Mouse (Mus musculus): Measurements from ENCODE around the gene Lztfl1. TPM values are rescaled to one million over a fixed set of nuclear protein-coding genes. Genes with fewer than 3 reads are reported as not detected.

Gene Lztfl1
- 17.2 TPM for polyA plus RNA-seq (2014; fragmentation: Illumina TruSeq; extraction: RNeasy Lipid Tissue Mini Kit (QIAGEN cat#74804); ENCODE audit: insufficient read depth, low read depth, low replicate concordance)

GRCm38 (mm10) chr9:123717186-123718008 lies at the start of gene Lztfl1:
TSS of gene Lztfl1 (minus strand) at chr9:123717697.

GRCm38 (mm10) chr9:123678327-123679105 lies 39.0 kb downstream of the Lztfl1 start, which contains the start of the genes Ccr9 and Slc6a20a:
TSS of gene Ccr9 (plus strand) at chr9:123678439.
TSS of gene Slc6a20a (minus strand) at chr9:123678885.

Other genes starting within 250 kb of the Lztfl1 start
- gene Limd1, start 239.0 kb downstream of the Lztfl1 start, polyA plus RNA-seq (2014; fragmentation: Illumina TruSeq; extraction: RNeasy Lipid Tissue Mini Kit (QIAGEN cat#74804); ENCODE audit: insufficient read depth, low read depth, low replicate concordance): 18.0 TPM
- gene Sacm1l, start 187.9 kb downstream of the Lztfl1 start, polyA plus RNA-seq (2014; fragmentation: Illumina TruSeq; extraction: RNeasy Lipid Tissue Mini Kit (QIAGEN cat#74804); ENCODE audit: insufficient read depth, low read depth, low replicate concordance): 24.3 TPM
- not detected for gene Slc6a20b, start 85.1 kb downstream of the Lztfl1 start, polyA plus RNA-seq (2014; fragmentation: Illumina TruSeq; extraction: RNeasy Lipid Tissue Mini Kit (QIAGEN cat#74804); ENCODE audit: insufficient read depth, low read depth, low replicate concordance)
- gene Ccr9, start 39.3 kb downstream of the Lztfl1 start, polyA plus RNA-seq (2014; fragmentation: Illumina TruSeq; extraction: RNeasy Lipid Tissue Mini Kit (QIAGEN cat#74804); ENCODE audit: insufficient read depth, low read depth, low replicate concordance): 1.1 TPM
- gene Slc6a20a, start 38.8 kb downstream of the Lztfl1 start, polyA plus RNA-seq (2014; fragmentation: Illumina TruSeq; extraction: RNeasy Lipid Tissue Mini Kit (QIAGEN cat#74804); ENCODE audit: insufficient read depth, low read depth, low replicate concordance): 1.4 TPM
- 4.9 TPM for gene Cxcr6, start 88.8 kb upstream of the Lztfl1 start, polyA plus RNA-seq (2014; fragmentation: Illumina TruSeq; extraction: RNeasy Lipid Tissue Mini Kit (QIAGEN cat#74804); ENCODE audit: insufficient read depth, low read depth, low replicate concordance)
- gene Fyco1, start 134.2 kb upstream of the Lztfl1 start, polyA plus RNA-seq (2014; fragmentation: Illumina TruSeq; extraction: RNeasy Lipid Tissue Mini Kit (QIAGEN cat#74804); ENCODE audit: insufficient read depth, low read depth, low replicate concordance): 6.7 TPM
- 0.53 TPM for gene Xcr1, start 144.3 kb upstream of the Lztfl1 start, polyA plus RNA-seq (2014; fragmentation: Illumina TruSeq; extraction: RNeasy Lipid Tissue Mini Kit (QIAGEN cat#74804); ENCODE audit: insufficient read depth, low read depth, low replicate concordance)

Data from lung, adult 10 weeks (tissue).